Mouse (Mus musculus): ENCODE data around the gene Vcan. TPM values are rescaled to one million over a fixed set of nuclear protein-coding genes. Genes with fewer than 3 reads are reported as not detected.

The Vcan gene
- 38.2 and 38.5 TPM in 2 replicates for polyA plus RNA-seq (2014; fragmentation: Nextera tagmentation; extraction: Ambion mirVana)

DNA sequence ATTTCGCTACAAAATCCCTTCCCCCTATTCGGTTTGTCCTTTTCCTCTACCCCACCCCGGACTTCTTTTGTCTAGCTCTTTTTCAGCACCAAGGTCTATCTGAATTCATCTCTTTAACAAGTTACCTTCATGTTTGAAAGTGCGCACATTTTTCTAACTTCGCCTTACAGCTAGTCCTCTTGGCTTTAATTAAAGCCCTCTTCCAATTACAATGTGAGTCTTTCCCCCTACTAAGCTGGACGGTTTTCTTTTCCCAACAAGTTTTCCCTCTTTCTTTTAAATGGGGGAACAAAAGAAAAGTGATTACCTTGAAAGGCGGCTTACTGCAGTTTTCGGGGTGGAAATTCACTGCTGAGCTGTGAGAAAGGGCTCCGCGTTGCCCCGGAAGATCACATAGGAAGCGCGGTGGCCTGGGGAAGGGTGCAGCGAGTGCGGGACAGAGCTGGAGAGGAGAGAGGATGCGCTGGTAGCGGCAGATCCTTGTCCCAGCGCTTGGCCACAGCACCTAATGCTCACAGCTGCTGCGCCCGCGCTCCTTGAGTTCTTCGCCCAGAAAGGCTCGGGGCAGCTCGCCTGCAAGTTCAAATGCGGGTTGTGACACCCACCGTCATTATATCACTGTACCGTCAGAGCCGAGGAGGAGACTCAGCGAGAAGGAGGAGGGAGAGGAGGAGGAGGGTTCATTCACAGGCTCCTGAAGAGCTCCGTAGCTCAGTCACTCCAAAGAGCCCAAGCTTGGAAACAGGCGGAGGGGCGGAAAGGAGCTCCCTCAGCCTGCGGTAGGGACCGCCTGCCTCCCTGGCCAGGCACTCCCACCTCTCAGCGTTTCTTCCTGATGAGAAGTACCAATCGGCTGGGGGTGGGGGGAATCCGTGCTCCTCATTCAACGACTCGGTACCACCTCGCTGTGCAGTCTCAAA, at the start of gene Vcan:
Vcan (minus strand) TSS at position 744 of the 920 bp plus-strand sequence.
- peak within 1 kb of the TSS; percentile 70 for H3K9ac ChIP-seq (replicated peaks; ENCODE audit: low read length)
- peak; percentile 61 for ATAC-seq (ENCODE audit: low FRiP score, low TSS enrichment)
- peaks cover 8% of the 10 kb centered on the region; the same call in 1 of the 2 replicates for H3K27me3 ChIP-seq (ENCODE audit: control insufficient read depth, insufficient read depth, low read length)
- H3K4me3 ChIP-seq (replicated peaks; ENCODE audit: low read depth, low read length), result peak within 1 kb of the TSS; percentile 59
- H3K9me3 ChIP-seq (ENCODE audit: control insufficient read depth, low read length), result no peaks in the 10 kb centered on the region
- peak within 1 kb of the TSS; percentile 98 for H3K4me2 ChIP-seq (ENCODE audit: low read length)
- under 1% methylated on average over 40 of the region's 40 CpGs for WGBS
- DNase-seq, result peak; percentile 78
- H3K36me3 ChIP-seq (ENCODE audit: control insufficient read depth, insufficient read depth, low read length), result no peaks in the 10 kb centered on the region
- H3K4me1 ChIP-seq (ENCODE audit: control insufficient read depth, insufficient read depth, low read length), result peaks cover 8% of the 10 kb centered on the region; the same call in 1 of the 2 replicates
- H3K27ac ChIP-seq (replicated peaks; ENCODE audit: low read depth, low read length), result peak within 1 kb of the TSS; percentile 80

DNA sequence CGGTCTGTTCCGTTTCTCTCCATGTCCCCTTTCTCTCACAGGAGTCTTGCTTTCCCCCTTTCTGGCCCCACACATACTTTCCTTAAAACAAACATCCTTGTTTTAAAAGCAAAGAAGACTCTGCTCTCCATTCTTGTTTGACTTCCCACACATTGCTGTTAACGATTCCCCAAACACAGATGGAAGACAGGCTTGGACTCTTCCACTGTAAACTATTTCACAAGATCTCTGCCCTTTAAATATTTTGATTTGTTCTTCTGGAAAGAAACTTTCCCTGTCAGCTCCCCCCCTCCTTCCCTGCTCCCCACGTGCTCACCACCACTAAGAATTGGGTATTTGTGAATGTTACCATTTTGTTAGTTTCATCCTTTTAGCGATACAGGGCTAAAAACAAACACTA, 49.2 kb upstream of the Vcan start:
- WGBS, result 73% methylated on average over 5 of the region's 5 CpGs
- Histone ChIP-seq H3K4me3 (replicated peaks; ENCODE audit: low read depth, low read length) (no peak overlapping the region), H3K27ac (replicated peaks; ENCODE audit: low read depth, low read length) (no peak overlapping the region), H3K4me1 (ENCODE audit: control insufficient read depth, insufficient read depth, low read length) (peaks cover 5% of the 10 kb centered on the region; the same call in 1 of the 2 replicates), H3K9ac (replicated peaks; ENCODE audit: low read length) (no peak overlapping the region), H3K9me3 (ENCODE audit: control insufficient read depth, low read length) (no peaks in the 10 kb centered on the region), H3K36me3 (ENCODE audit: control insufficient read depth, insufficient read depth, low read length) (no peaks in the 10 kb centered on the region), H3K27me3 (ENCODE audit: control insufficient read depth, insufficient read depth, low read length) (no peaks in the 10 kb centered on the region), H3K4me2 (ENCODE audit: low read length) (no peak overlapping the region)
- no peak for ATAC-seq (ENCODE audit: low FRiP score, low TSS enrichment)
- no peak for DNase-seq

DNA sequence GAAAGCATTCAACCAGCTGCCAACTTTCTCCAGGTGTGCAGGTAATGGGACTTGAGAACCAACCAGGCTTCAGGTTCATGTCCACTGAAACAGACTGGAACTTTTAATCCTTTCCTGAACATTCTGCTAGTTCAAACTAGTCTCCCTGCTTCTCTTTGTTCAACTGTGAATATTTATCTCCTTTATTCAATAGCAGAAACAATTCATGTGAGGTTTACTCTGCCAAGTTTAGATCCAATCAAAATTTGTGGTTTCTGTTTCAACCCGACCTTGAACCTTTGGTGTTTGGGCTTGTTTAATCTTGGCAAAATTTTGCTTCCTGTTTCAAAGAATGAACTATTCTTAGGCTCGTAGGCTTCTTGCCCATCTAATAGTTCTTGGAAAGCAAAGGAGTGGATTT, 40.6 kb upstream of the Vcan start:
- DNase-seq (no peak), ATAC-seq (ENCODE audit: low FRiP score, low TSS enrichment) (no peak)
- no peaks in the 10 kb centered on the region for H3K36me3 ChIP-seq (ENCODE audit: control insufficient read depth, insufficient read depth, low read length)
- H3K9ac ChIP-seq (replicated peaks; ENCODE audit: low read length), result no peak overlapping the region
- H3K9me3 ChIP-seq (ENCODE audit: control insufficient read depth, low read length), result no peaks in the 10 kb centered on the region
- 0 out of 2 replicates have a peak, but pooled peaks cover 4% of the 10 kb centered on the region for H3K4me1 ChIP-seq (ENCODE audit: control insufficient read depth, insufficient read depth, low read length)
- H3K27ac ChIP-seq (replicated peaks; ENCODE audit: low read depth, low read length), result no peak overlapping the region
- no peak overlapping the region for H3K4me2 ChIP-seq (ENCODE audit: low read length)
- H3K27me3 ChIP-seq (ENCODE audit: control insufficient read depth, insufficient read depth, low read length), result no peaks in the 10 kb centered on the region
- 65% methylated on average over 2 of the region's 2 CpGs for WGBS
- no peak overlapping the region for H3K4me3 ChIP-seq (replicated peaks; ENCODE audit: low read depth, low read length)

DNA sequence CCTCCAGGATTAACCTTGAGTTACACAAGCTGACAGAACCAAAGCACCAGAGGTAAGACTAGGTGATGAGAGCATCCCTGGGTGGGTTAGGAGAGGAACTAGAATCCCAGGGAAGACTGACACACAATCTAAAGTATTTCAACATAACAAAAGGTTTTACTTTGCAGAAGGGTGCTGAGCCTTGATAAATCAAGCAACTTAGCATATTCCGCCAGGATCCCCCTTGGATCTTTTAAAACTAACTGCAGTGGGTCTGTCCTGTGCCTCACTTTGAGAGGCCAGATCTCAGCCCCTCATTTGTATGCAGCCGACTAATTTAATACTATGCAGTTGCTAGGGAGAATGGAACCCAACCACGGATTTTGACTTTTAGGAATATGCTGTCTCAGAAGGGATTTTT, 38.0 kb upstream of the Vcan start:
- H3K27me3 ChIP-seq (ENCODE audit: control insufficient read depth, insufficient read depth, low read length), result no peaks in the 10 kb centered on the region
- H3K27ac ChIP-seq (replicated peaks; ENCODE audit: low read depth, low read length), result no peak overlapping the region
- no peaks in the 10 kb centered on the region for H3K9me3 ChIP-seq (ENCODE audit: control insufficient read depth, low read length)
- DNase-seq (no peak), ATAC-seq (ENCODE audit: low FRiP score, low TSS enrichment) (no peak)
- no peak overlapping the region for H3K4me3 ChIP-seq (replicated peaks; ENCODE audit: low read depth, low read length)
- no peak overlapping the region for H3K4me2 ChIP-seq (ENCODE audit: low read length)
- no peak overlapping the region for H3K9ac ChIP-seq (replicated peaks; ENCODE audit: low read length)
- H3K4me1 ChIP-seq (ENCODE audit: control insufficient read depth, insufficient read depth, low read length), result 0 out of 2 replicates have a peak, but pooled peaks cover 4% of the 10 kb centered on the region
- no peaks in the 10 kb centered on the region for H3K36me3 ChIP-seq (ENCODE audit: control insufficient read depth, insufficient read depth, low read length)
- WGBS, result 41% methylated on average over 3 of the region's 3 CpGs

DNA sequence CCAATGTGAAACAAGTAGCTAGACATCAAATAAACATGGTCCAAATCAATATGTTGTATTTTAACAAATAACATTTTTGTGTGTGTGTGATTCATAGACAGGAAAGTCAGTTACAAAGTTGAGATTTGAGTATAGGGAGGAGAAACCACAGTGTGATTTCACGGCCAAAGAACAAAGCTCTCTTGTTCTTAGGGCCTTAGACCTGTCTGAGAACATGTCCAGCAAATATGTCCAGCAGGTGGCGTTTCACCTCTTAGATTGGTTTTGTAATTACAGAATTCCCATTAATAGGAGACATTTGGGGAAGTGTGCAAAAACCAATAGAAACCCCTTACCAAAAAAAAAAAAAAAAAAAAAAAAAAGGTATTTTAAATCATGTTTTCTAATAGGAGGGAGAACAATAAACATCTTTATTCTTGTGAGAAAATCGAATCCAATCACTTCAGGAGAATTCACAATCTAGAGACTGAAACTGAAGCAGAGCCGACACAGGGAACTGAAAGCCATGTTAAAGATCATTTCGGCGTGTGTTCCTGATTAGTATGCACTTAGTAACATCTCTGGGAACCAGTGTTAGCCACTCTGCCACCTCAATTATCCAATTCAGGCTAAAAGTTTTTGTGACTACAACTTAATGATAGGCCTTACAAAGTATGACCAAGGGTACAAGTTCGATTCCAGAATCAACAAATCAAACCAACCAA, 37.1 kb upstream of the Vcan start:
- H3K9ac ChIP-seq (replicated peaks; ENCODE audit: low read length), result no peak overlapping the region
- H3K4me3 ChIP-seq (replicated peaks; ENCODE audit: low read depth, low read length), result no peak overlapping the region
- no peaks in the 10 kb centered on the region for H3K27me3 ChIP-seq (ENCODE audit: control insufficient read depth, insufficient read depth, low read length)
- DNase-seq (peak; percentile 90), ATAC-seq (ENCODE audit: low FRiP score, low TSS enrichment) (0 out of 2 replicates have a peak, but pooled peaks have one; percentile 34)
- no peak overlapping the region for H3K4me2 ChIP-seq (ENCODE audit: low read length)
- H3K27ac ChIP-seq (replicated peaks; ENCODE audit: low read depth, low read length), result no peak overlapping the region
- no peaks in the 10 kb centered on the region for H3K9me3 ChIP-seq (ENCODE audit: control insufficient read depth, low read length)
- WGBS, result 61% methylated on average over 7 of the region's 7 CpGs
- no peaks in the 10 kb centered on the region for H3K36me3 ChIP-seq (ENCODE audit: control insufficient read depth, insufficient read depth, low read length)
- 0 out of 2 replicates have a peak, but pooled peaks cover 4% of the 10 kb centered on the region for H3K4me1 ChIP-seq (ENCODE audit: control insufficient read depth, insufficient read depth, low read length)

DNA sequence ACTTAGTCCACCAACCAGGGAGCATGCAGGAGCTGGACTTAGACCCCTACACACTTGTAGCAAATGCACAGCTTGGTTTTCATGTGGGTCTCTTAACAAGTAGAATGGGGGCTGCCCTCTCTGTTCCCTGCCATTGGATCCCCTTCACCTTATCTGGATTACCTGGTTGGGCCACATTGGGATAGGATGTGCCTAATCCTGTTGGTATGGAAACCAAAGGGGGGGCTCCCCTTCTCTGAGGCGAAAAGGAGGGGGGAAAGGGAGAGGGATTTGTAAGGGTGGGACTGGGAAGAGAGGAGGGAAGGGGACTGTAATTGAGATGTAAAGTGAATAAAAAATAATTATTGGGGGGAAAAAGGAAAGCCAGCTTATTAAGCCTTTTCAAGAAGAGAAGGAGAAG, 35.5 kb upstream of the Vcan start:
- H3K4me1 ChIP-seq (ENCODE audit: control insufficient read depth, insufficient read depth, low read length), result 0 out of 2 replicates have a peak, but pooled peaks cover 4% of the 10 kb centered on the region
- WGBS, result 10% methylated on average over 1 of the region's 1 CpGs
- H3K9ac ChIP-seq (replicated peaks; ENCODE audit: low read length), result no peak overlapping the region

DNA sequence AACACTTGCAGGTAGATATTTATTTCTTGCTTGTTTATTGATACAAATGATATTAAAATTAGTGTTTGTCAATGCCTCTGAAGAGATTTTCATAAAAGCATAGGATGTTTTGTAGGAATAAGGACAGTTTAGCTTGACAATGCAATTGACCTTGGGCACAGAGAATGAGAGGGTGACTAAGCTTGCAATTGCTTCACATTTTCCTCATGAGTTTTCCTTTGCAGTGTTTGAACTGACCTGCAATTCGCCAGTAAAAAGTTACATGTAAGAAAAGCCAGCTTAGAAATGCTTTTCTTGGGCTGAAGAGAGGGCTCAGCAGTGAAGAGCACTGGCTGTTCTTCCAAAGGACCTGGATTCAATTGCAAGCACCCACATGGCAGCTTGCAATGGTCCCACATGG, 34.8 kb upstream of the Vcan start:
- WGBS, result 86% methylated on average over 1 of the region's 1 CpGs
- no peak overlapping the region for H3K4me3 ChIP-seq (replicated peaks; ENCODE audit: low read depth, low read length)
- no peak overlapping the region for H3K4me2 ChIP-seq (ENCODE audit: low read length)
- H3K27me3 ChIP-seq (ENCODE audit: control insufficient read depth, insufficient read depth, low read length), result no peaks in the 10 kb centered on the region
- H3K4me1 ChIP-seq (ENCODE audit: control insufficient read depth, insufficient read depth, low read length), result 0 out of 2 replicates have a peak, but pooled peaks cover 4% of the 10 kb centered on the region
- no peak overlapping the region for H3K9ac ChIP-seq (replicated peaks; ENCODE audit: low read length)
- DNase-seq (no peak), ATAC-seq (ENCODE audit: low FRiP score, low TSS enrichment) (no peak)
- no peaks in the 10 kb centered on the region for H3K9me3 ChIP-seq (ENCODE audit: control insufficient read depth, low read length)
- H3K36me3 ChIP-seq (ENCODE audit: control insufficient read depth, insufficient read depth, low read length), result no peaks in the 10 kb centered on the region
- H3K27ac ChIP-seq (replicated peaks; ENCODE audit: low read depth, low read length), result no peak overlapping the region

More for the DNA sequence above, 35.5 kb upstream of the Vcan start:
- Histone ChIP-seq H3K4me2 (ENCODE audit: low read length) (no peak overlapping the region), H3K27ac (replicated peaks; ENCODE audit: low read depth, low read length) (no peak overlapping the region), H3K4me3 (replicated peaks; ENCODE audit: low read depth, low read length) (no peak overlapping the region), H3K36me3 (ENCODE audit: control insufficient read depth, insufficient read depth, low read length) (no peaks in the 10 kb centered on the region), H3K9me3 (ENCODE audit: control insufficient read depth, low read length) (no peaks in the 10 kb centered on the region), H3K27me3 (ENCODE audit: control insufficient read depth, insufficient read depth, low read length) (no peaks in the 10 kb centered on the region)
- DNase-seq (no peak), ATAC-seq (ENCODE audit: low FRiP score, low TSS enrichment) (peak; percentile 47; the same call in 1 of the 2 replicates)

DNA sequence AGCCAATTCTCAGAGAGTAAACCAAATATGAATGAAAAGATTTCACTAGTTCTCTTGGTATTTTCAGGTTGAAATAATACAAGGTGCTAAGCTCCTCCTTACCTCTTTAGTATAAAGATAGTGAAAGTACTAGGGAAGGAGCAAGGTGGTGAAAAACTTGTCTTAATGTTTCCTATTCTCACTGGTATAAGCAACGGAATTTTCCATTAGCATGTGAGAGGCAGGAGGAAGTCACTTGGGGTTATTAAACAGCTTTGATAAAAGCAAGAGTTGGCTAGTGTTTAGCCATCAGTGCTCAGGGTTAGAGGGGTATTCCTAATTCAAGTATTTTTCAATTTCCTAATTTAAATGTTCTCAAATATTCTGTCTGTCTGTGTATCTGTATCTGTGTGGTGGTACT, 24.2 kb upstream of the Vcan start:
- H3K9me3 ChIP-seq (ENCODE audit: control insufficient read depth, low read length), result no peaks in the 10 kb centered on the region
- 82% methylated on average over 1 of the region's 1 CpGs for WGBS

More for the DNA sequence above, 24.2 kb upstream of the Vcan start:
- ATAC-seq (ENCODE audit: low FRiP score, low TSS enrichment) (no peak), DNase-seq (no peak)
- no peaks in the 10 kb centered on the region for H3K27me3 ChIP-seq (ENCODE audit: control insufficient read depth, insufficient read depth, low read length)
- H3K27ac ChIP-seq (replicated peaks; ENCODE audit: low read depth, low read length), result no peak overlapping the region
- no peak overlapping the region for H3K9ac ChIP-seq (replicated peaks; ENCODE audit: low read length)
- H3K4me2 ChIP-seq (ENCODE audit: low read length), result no peak overlapping the region
- H3K4me1 ChIP-seq (ENCODE audit: control insufficient read depth, insufficient read depth, low read length), result no peaks in the 10 kb centered on the region
- no peak overlapping the region for H3K4me3 ChIP-seq (replicated peaks; ENCODE audit: low read depth, low read length)
- no peaks in the 10 kb centered on the region for H3K36me3 ChIP-seq (ENCODE audit: control insufficient read depth, insufficient read depth, low read length)

Measured in midbrain, embryonic 14.5 days (tissue).